Mouse (Mus musculus) cerebellum, adult 2 months (tissue): ENCODE results near the gene Gm44805.

Experiments
- CTCF ChIP-seq: fragments of 200-500 bp; IDR thresholded peaks from 2 replicates; pipeline ENCODE4 v1.5.1; 2011; ENCODE audit warnings: low read depth, mild to moderate bottlenecking, control low read depth, low read length, moderate library complexity, borderline replicate concordance; ENCODE audit not compliant: insufficient read depth
- POLR2A ChIP-seq: fragments of 200-500 bp; IDR thresholded peaks from 2 replicates; pipeline ENCODE4 v1.6.1; 2011; ENCODE audit warnings: low read length, control low read depth, borderline replicate concordance; ENCODE audit not compliant: insufficient read depth

- TF ChIP-seq POLR2A (no peak), CTCF (no peak)
These were observed 40.0 kb downstream of the Gm44805 start for GRCm38 (mm10) chr7:19641223-19641622.
